Mouse (Mus musculus) limb, embryonic 12.5 days (tissue): ENCODE data around the gene Slc52a3. TPM values are rescaled to one million over a fixed set of nuclear protein-coding genes. Genes with fewer than 3 reads are reported as not detected.

Source experiments
- ATAC-seq: fragments of 200-750 bp; cut with Nextera tagmentation; 2 replicates; pipeline ENCODE4 v1.8.0; 2017; ENCODE audit warnings: low read depth, moderate TSS enrichment; ENCODE audit not compliant: insufficient number of reproducible peaks, insufficient read depth, low FRiP score, low TSS enrichment
- H3K27ac ChIP-seq: fragments of 300-500 bp; sonication (generic); 2 replicates; pipeline ENCODE4 v1.5.1; 2016; ENCODE audit warnings: mild to moderate bottlenecking, moderate library complexity
- H3K27me3 ChIP-seq: fragments of 300-500 bp; sonication (generic); 2 replicates; pipeline ENCODE4 v1.6.1; 2016; ENCODE audit warnings: mild to moderate bottlenecking, moderate library complexity
- H3K36me3 ChIP-seq: fragments of 300-500 bp; sonication (generic); 2 replicates; pipeline ENCODE4 v1.6.1; 2016; ENCODE audit warnings: mild to moderate bottlenecking, moderate library complexity
- H3K4me1 ChIP-seq: fragments of 300-500 bp; sonication (generic); replicated peaks from 2 replicates; pipeline ENCODE4 v1.6.1; 2016
- H3K4me2 ChIP-seq: fragments of 300-500 bp; sonication (generic); 2 replicates; pipeline ENCODE4 v1.6.1; 2016; ENCODE audit warnings: mild to moderate bottlenecking, moderate library complexity
- H3K4me3 ChIP-seq: fragments of 300-500 bp; sonication (generic); replicated peaks from 2 replicates; pipeline ENCODE4 v1.5.1; 2016; ENCODE audit warnings: mild to moderate bottlenecking
- H3K9ac ChIP-seq: fragments of 300-500 bp; sonication (generic); replicated peaks from 2 replicates; pipeline ENCODE4 v1.6.1; 2016; ENCODE audit warnings: mild to moderate bottlenecking, moderate library complexity
- H3K9me3 ChIP-seq: fragments of 300-500 bp; sonication (generic); 2 replicates; pipeline ENCODE4 v1.6.1; 2016; ENCODE audit warnings: mild to moderate bottlenecking, moderate library complexity
- WGBS: fragments of 180-500 bp; shearing (Covaris S2); methylation state at CpG from one replicate; pipeline ENCODE4 v1.1.7; 2016; 5-methylcytosine and 5-hydroxymethylcytosine counted together
- polyA plus RNA-seq: library from polyadenylated mRNA; unstranded; fragments of >200 nt; fragmentation: Nextera tagmentation; extraction: Ambion mirVana; gene quantifications from 2 replicates; pipeline ENCODE4 v1.2.1, GENCODE M21; 2016

The Slc52a3 gene
- polyA plus RNA-seq, 1 experiment from 2014 or later: 0.97 TPM

- Histone ChIP-seq H3K36me3 (no peaks in the 10 kb centered on the region), H3K4me2 (no peak overlapping the region), H3K27me3 (peaks cover 10% of the 10 kb centered on the region; the same call in 1 of the 2 replicates), H3K9me3 (no peaks in the 10 kb centered on the region), H3K4me3 (no peak overlapping the region), H3K27ac (no peak overlapping the region), H3K9ac (no peak overlapping the region), H3K4me1 (no peaks in the 10 kb centered on the region)
- ATAC-seq: no peak
Observed at GRCm38 (mm10) chr2:152022022-152022421, 25.7 kb downstream of the Slc52a3 start.

- H3K27me3 ChIP-seq: peaks cover 31% of the 10 kb centered on the region
- no peak overlapping the region for H3K4me2 ChIP-seq
- H3K36me3 ChIP-seq: no peaks in the 10 kb centered on the region
- H3K27ac ChIP-seq: no peak overlapping the region
- no peak for ATAC-seq
- H3K4me1 ChIP-seq: no peaks in the 10 kb centered on the region
- no peak overlapping the region for H3K9ac ChIP-seq
- H3K9me3 ChIP-seq: no peaks in the 10 kb centered on the region
- WGBS: 62% methylated on average over 11 of the region's 11 CpGs
- H3K4me3 ChIP-seq: no peak overlapping the region
Observed at GRCm38 (mm10) chr2:152024883-152025422, 28.6 kb downstream of the Slc52a3 start.

GRCm38 (mm10) chr2:152029252-152030082 is 33.2 kb downstream of the Slc52a3 start:
- Histone ChIP-seq H3K4me2 (peak overlapping the region; percentile 82), H3K9me3 (no peaks in the 10 kb centered on the region), H3K36me3 (no peaks in the 10 kb centered on the region), H3K4me3 (peak overlapping the region; percentile 65), H3K4me1 (no peaks in the 10 kb centered on the region), H3K27ac (no peak overlapping the region), H3K9ac (peak overlapping the region; percentile 67), H3K27me3 (peaks cover 72% of the 10 kb centered on the region)
- under 1% methylated on average over 54 of the region's 54 CpGs for WGBS
- peak; percentile 89 for ATAC-seq

GRCm38 (mm10) chr2:152030986-152031385 is 34.7 kb downstream of the Slc52a3 start:
- H3K4me3 ChIP-seq: no peak overlapping the region
- no peaks in the 10 kb centered on the region for H3K36me3 ChIP-seq
- H3K27me3 ChIP-seq: peaks cover 66% of the 10 kb centered on the region
- no peaks in the 10 kb centered on the region for H3K4me1 ChIP-seq
- peaks cover 6% of the 10 kb centered on the region for H3K9me3 ChIP-seq
- H3K27ac ChIP-seq: no peak overlapping the region
- H3K4me2 ChIP-seq: no peak overlapping the region
- 75% methylated on average over 5 of the region's 5 CpGs for WGBS
- ATAC-seq: no peak
- H3K9ac ChIP-seq: no peak overlapping the region

- H3K9ac ChIP-seq: no peak overlapping the region
- peaks cover 48% of the 10 kb centered on the region for H3K27me3 ChIP-seq
- H3K9me3 ChIP-seq: peaks cover 6% of the 10 kb centered on the region
- H3K27ac ChIP-seq: no peak overlapping the region
- no peak for ATAC-seq
- no peak overlapping the region for H3K4me2 ChIP-seq
- H3K36me3 ChIP-seq: no peaks in the 10 kb centered on the region
- no peak overlapping the region for H3K4me3 ChIP-seq
- H3K4me1 ChIP-seq: no peaks in the 10 kb centered on the region
Observed at GRCm38 (mm10) chr2:152040101-152040500, 43.8 kb downstream of the Slc52a3 start.

- Histone ChIP-seq H3K4me2 (peak overlapping the region; percentile 95; the same call in 1 of the 2 replicates), H3K27me3 (peaks cover 85% of the 10 kb centered on the region), H3K4me3 (peak overlapping the region; percentile 58; the same call in 1 of the 2 replicates), H3K27ac (no peak overlapping the region), H3K36me3 (no peaks in the 10 kb centered on the region), H3K9me3 (no peaks in the 10 kb centered on the region), H3K4me1 (peaks cover 24% of the 10 kb centered on the region), H3K9ac (no peak overlapping the region)
- 2% methylated on average over 25 of the region's 25 CpGs for WGBS
- ATAC-seq: no peak
Observed at GRCm38 (mm10) chr2:152047116-152048002, 51.0 kb downstream of the Slc52a3 start.

GRCm38 (mm10) chr2:152048003-152048980 is 52.0 kb downstream of the Slc52a3 start:
- Histone ChIP-seq H3K4me3 (peak overlapping the region; percentile 58), H3K27me3 (peaks cover 90% of the 10 kb centered on the region), H3K4me2 (peak overlapping the region; percentile 95), H3K9me3 (no peaks in the 10 kb centered on the region), H3K9ac (peak overlapping the region; percentile 70), H3K36me3 (no peaks in the 10 kb centered on the region), H3K27ac (no peak overlapping the region), H3K4me1 (peaks cover 24% of the 10 kb centered on the region)
- WGBS: under 1% methylated on average over 74 of the region's 82 CpGs
- no peak for ATAC-seq

- no peak overlapping the region for H3K27ac ChIP-seq
- no peaks in the 10 kb centered on the region for H3K9me3 ChIP-seq
- peaks cover 24% of the 10 kb centered on the region for H3K4me1 ChIP-seq
- no peaks in the 10 kb centered on the region for H3K36me3 ChIP-seq
- H3K27me3 ChIP-seq: peaks cover 88% of the 10 kb centered on the region
- no peak for ATAC-seq
- peak overlapping the region; percentile 58 for H3K4me3 ChIP-seq
- 1% methylated on average over 24 of the region's 24 CpGs for WGBS
- peak overlapping the region; percentile 70 for H3K9ac ChIP-seq
- peak overlapping the region; percentile 95 for H3K4me2 ChIP-seq
Observed at GRCm38 (mm10) chr2:152048981-152049441, 52.7 kb downstream of the Slc52a3 start.

- Histone ChIP-seq H3K27me3 (peaks cover 82% of the 10 kb centered on the region), H3K9me3 (no peaks in the 10 kb centered on the region), H3K4me2 (peak overlapping the region; percentile 95), H3K4me3 (0 out of 2 replicates have a peak overlapping the region, but pooled peaks have one; percentile 58), H3K27ac (no peak overlapping the region), H3K9ac (no peak overlapping the region), H3K36me3 (no peaks in the 10 kb centered on the region), H3K4me1 (peaks cover 24% of the 10 kb centered on the region)
- 3% methylated on average over 13 of the region's 13 CpGs for WGBS
- ATAC-seq: no peak
Observed at GRCm38 (mm10) chr2:152049611-152050270, 53.4 kb downstream of the Slc52a3 start.

- Histone ChIP-seq H3K27me3 (peaks cover 80% of the 10 kb centered on the region), H3K4me1 (peaks cover 24% of the 10 kb centered on the region), H3K36me3 (no peaks in the 10 kb centered on the region), H3K27ac (no peak overlapping the region), H3K4me3 (no peak overlapping the region), H3K4me2 (no peak overlapping the region), H3K9ac (no peak overlapping the region), H3K9me3 (no peaks in the 10 kb centered on the region)
- no peak for ATAC-seq
- WGBS: 4% methylated on average over 7 of the region's 7 CpGs
Observed at GRCm38 (mm10) chr2:152050316-152050715, 54.0 kb downstream of the Slc52a3 start.
